Mouse (Mus musculus) limb, embryonic 15.5 days (tissue): ENCODE measurements around the gene Pprc1. TPM values are rescaled to one million over a fixed set of nuclear protein-coding genes. Genes with fewer than 3 reads are reported as not detected.
A peak's percentile ranks its signal among the peaks of the same experiment; 100 is the strongest.

Experiments
- ATAC-seq: fragments of 200-750 bp; cut with Nextera tagmentation; 2 replicates; pipeline ENCODE4 v1.8.0; 2017; ENCODE audit warnings: low read depth, moderate TSS enrichment; ENCODE audit not compliant: insufficient number of reproducible peaks, low FRiP score, low TSS enrichment
- H3K27ac ChIP-seq: fragments of 300-500 bp; sonication (generic); 2 replicates; pipeline ENCODE4 v1.5.1; 2015; ENCODE audit warnings: moderate library complexity, mild to moderate bottlenecking, inconsistent platforms
- H3K27me3 ChIP-seq: fragments of 300-500 bp; sonication (generic); 2 replicates; pipeline ENCODE4 v1.6.1; 2015; ENCODE audit warnings: inconsistent platforms
- H3K36me3 ChIP-seq: fragments of 300-500 bp; sonication (generic); 2 replicates; pipeline ENCODE4 v1.6.1; 2015; ENCODE audit warnings: inconsistent platforms
- H3K4me1 ChIP-seq: fragments of 300-500 bp; sonication (generic); 2 replicates; pipeline ENCODE4 v1.6.1; 2015; ENCODE audit warnings: inconsistent platforms
- H3K4me2 ChIP-seq: fragments of 300-500 bp; sonication (generic); 2 replicates; pipeline ENCODE4 v1.6.1; 2015; ENCODE audit warnings: mild to moderate bottlenecking, inconsistent platforms
- H3K4me3 ChIP-seq: fragments of 300-500 bp; sonication (generic); 2 replicates; pipeline ENCODE4 v1.5.1; 2015; ENCODE audit warnings: mild to moderate bottlenecking, inconsistent platforms
- H3K9ac ChIP-seq: fragments of 300-500 bp; sonication (generic); 2 replicates; pipeline ENCODE4 v1.6.1; 2015; ENCODE audit warnings: inconsistent platforms
- H3K9me3 ChIP-seq: fragments of 300-500 bp; sonication (generic); 2 replicates; pipeline ENCODE4 v1.6.1; 2016; ENCODE audit warnings: inconsistent platforms
- WGBS: fragments of 180-500 bp; shearing (Covaris S2); methylation state at CpG from one replicate; pipeline ENCODE4 v1.1.7; 2015; 5-methylcytosine and 5-hydroxymethylcytosine counted together
- polyA plus RNA-seq: library from polyadenylated mRNA; unstranded; fragments of >200 nt; fragmentation: Nextera tagmentation; extraction: Ambion mirVana; gene quantifications from 2 replicates; pipeline ENCODE4 v1.2.1, GENCODE M21; 2015

The Pprc1 gene
- polyA plus RNA-seq, 1 experiment from 2014 or later, result 36.8 TPM

DNA sequence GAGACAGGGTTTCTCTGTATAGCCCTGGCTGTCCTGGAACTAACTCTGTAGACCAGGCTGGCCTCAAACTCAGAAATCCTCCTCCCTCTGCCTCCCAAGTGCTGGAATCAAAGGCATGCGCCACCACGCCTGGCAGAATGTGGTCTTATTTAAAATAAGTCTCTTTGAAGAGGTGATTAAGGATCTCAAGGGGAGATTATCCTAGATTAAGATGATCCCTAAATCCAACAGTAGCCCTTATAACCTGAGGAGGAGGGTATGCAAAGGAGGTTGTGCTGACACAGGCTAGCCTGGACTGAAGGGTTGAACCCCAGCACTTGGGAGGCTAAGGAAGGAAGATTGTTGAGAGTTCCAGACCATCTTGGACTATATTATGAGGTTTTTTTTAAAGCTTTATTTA, 28.7 kb upstream of the Pprc1 start:
- ATAC-seq, result no peak
- Histone ChIP-seq H3K27me3 (no peaks in the 10 kb centered on the region), H3K4me1 (0 out of 2 replicates have a peak, but pooled peaks cover 4% of the 10 kb centered on the region), H3K27ac (no peak overlapping the region), H3K4me2 (no peak overlapping the region), H3K36me3 (no peaks in the 10 kb centered on the region), H3K9ac (no peak overlapping the region), H3K9me3 (no peaks in the 10 kb centered on the region), H3K4me3 (no peak overlapping the region)
- WGBS, result 60% methylated on average over 2 of the region's 2 CpGs

DNA sequence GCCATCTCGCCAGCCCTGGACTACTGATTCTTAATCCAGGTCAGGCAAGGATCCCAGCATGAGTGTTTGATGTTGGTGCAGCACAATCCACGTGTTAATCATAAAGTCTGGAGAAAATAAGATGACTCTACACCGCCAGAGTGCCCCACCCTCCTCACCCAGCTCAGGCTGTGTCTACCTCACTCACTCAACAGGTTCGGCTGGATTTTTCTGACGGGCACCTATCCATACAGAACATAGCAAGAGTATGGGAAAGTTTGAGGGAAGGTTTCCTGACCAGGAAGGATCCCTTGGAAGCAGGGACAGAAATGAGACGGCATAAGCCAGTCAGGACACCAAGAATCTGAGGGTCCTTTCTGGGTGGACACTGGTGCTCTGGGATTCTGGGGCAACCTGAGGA, 19.7 kb upstream of the Pprc1 start:
- WGBS, result 65% methylated on average over 6 of the region's 6 CpGs
- no peak for ATAC-seq
- no peak overlapping the region for H3K4me3 ChIP-seq
- H3K9ac ChIP-seq, result no peak overlapping the region
- H3K36me3 ChIP-seq, result 0 out of 2 replicates have a peak, but pooled peaks cover under 1% of the 10 kb centered on the region
- H3K4me2 ChIP-seq, result no peak overlapping the region
- 0 out of 2 replicates have a peak overlapping the region, but pooled peaks have one; percentile 40 for H3K27ac ChIP-seq
- 0 out of 2 replicates have a peak, but pooled peaks cover 7% of the 10 kb centered on the region for H3K4me1 ChIP-seq
- no peaks in the 10 kb centered on the region for H3K27me3 ChIP-seq
- H3K9me3 ChIP-seq, result no peaks in the 10 kb centered on the region

DNA sequence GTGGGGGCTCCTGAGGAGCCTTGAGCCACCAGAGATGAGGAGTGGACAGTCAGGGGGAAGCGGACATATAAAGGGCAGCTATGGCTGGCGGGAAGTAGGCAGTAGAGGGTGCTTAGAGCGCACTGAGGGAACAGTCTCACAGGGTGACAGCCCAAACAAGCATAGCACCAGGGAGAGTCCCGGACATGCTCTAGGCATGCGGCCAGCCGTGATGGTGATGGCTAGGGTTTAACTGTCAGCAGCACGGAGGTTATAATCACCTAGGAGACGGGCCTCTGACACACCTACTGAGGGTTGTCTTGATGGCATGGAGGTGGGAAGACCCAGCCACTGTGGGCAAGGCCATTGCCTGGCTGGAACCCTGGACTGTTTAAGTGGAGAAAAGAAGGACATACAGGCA, 18.1 kb upstream of the Pprc1 start:
- H3K9ac ChIP-seq, result no peak overlapping the region
- no peak for ATAC-seq
- peaks cover 14% of the 10 kb centered on the region for H3K36me3 ChIP-seq
- no peaks in the 10 kb centered on the region for H3K27me3 ChIP-seq
- H3K9me3 ChIP-seq, result no peaks in the 10 kb centered on the region
- H3K4me1 ChIP-seq, result 0 out of 2 replicates have a peak, but pooled peaks cover 7% of the 10 kb centered on the region
- WGBS, result 50% methylated on average over 8 of the region's 8 CpGs
- H3K4me2 ChIP-seq, result no peak overlapping the region
- no peak overlapping the region for H3K4me3 ChIP-seq
- H3K27ac ChIP-seq, result no peak overlapping the region

DNA sequence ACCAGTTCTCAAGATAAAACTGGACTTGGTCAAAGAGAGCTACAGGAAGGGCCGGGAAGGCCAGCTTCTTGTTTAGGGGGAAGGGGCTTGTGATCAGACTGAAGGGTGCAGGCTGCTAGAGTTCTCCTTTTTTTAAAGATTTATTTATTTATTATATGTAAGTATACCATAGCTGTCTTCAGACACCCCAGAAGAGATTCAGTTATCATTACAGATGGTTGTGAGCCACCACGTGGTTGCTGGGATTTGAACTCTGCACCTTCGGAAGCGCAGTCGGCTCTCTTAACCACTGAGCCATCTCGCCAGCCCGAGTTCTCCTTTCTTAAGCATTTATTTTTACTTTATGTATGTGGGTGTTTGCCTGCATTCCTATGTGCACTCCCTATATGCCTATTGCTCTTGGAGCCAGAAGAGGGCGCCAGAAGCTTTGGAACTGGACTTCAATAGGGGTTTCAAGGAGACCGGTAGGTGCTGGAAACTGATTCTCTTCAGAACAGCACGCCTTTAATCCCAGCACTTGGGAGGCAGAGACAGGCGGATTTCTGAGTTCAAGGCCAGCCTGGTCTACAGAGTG, 15.9 kb upstream of the Pprc1 start:
- Histone ChIP-seq H3K27ac (no peak overlapping the region), H3K27me3 (no peaks in the 10 kb centered on the region), H3K9ac (no peak overlapping the region), H3K36me3 (peaks cover 36% of the 10 kb centered on the region), H3K4me3 (no peak overlapping the region), H3K4me1 (0 out of 2 replicates have a peak, but pooled peaks cover 7% of the 10 kb centered on the region), H3K4me2 (no peak overlapping the region), H3K9me3 (no peaks in the 10 kb centered on the region)
- ATAC-seq, result no peak
- WGBS, result 72% methylated on average over 11 of the region's 11 CpGs

DNA sequence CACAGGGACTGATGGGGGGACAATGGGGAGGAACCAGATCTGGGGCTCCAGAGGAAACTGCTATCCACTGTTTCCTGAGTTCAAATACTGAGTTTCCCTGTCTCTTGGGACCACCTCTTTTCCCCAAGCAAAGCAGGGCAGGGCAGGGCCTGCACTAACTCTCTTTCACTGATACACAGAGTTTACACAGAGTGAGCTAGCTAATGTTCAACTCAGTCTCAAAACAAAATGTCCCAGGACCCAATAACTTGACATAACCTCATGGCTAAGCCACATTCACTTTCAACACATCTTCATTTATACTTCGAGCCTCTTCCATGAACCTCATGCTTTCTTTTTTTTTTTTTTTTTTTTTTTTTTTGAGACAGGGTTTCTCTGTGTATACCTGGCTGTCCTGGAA, 15.0 kb upstream of the Pprc1 start:
- 0 out of 2 replicates have a peak, but pooled peaks cover 7% of the 10 kb centered on the region for H3K4me1 ChIP-seq
- H3K36me3 ChIP-seq, result peaks cover 45% of the 10 kb centered on the region
- H3K4me2 ChIP-seq, result no peak overlapping the region
- H3K4me3 ChIP-seq, result no peak overlapping the region
- H3K27ac ChIP-seq, result no peak overlapping the region
- 93% methylated on average over 1 of the region's 1 CpGs for WGBS
- ATAC-seq, result no peak
- no peaks in the 10 kb centered on the region for H3K9me3 ChIP-seq
- H3K27me3 ChIP-seq, result no peaks in the 10 kb centered on the region
- no peak overlapping the region for H3K9ac ChIP-seq

DNA sequence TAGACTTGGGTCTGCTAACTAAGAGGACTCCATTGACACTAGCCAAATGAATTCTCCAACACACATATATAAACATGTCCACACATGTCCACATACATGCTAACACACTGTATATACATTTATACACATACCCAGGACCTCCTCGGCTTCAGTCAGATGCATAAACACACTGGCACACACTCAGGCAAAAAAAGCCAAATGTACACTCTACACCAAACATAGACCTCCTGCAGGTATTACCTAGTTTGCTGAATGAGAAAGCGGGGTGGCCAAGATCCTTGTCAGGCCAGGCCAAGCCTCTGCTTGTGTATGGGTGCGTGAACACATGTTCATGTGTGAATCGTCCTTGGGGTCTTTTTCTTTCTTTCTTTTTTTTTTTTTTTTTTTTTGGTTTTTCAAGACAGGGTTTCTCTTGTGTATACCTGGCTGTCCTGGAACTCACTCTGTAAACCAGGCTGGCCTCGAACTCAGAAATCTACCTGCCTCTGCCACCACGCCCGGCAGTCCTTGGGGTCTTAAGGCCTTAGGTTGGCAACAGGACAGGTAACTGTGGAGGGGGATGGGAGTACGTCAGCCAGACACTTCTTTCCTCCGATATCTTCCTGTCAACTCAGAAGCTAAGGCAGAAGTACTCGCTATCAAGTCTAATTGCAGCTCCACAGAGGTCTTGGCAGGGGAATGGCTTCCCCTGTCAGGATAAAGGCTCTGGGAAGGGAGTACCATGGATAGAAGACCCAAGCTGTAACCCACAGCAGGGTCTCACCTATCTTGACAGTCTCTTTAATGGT, 14.3 kb upstream of the Pprc1 start:
- 95% methylated on average over 10 of the region's 10 CpGs for WGBS
- Histone ChIP-seq H3K36me3 (peaks cover 52% of the 10 kb centered on the region), H3K9me3 (no peaks in the 10 kb centered on the region), H3K27ac (no peak overlapping the region), H3K4me1 (0 out of 2 replicates have a peak, but pooled peaks cover 7% of the 10 kb centered on the region), H3K27me3 (no peaks in the 10 kb centered on the region), H3K4me3 (no peak overlapping the region), H3K9ac (no peak overlapping the region), H3K4me2 (no peak overlapping the region)
- no peak for ATAC-seq

DNA sequence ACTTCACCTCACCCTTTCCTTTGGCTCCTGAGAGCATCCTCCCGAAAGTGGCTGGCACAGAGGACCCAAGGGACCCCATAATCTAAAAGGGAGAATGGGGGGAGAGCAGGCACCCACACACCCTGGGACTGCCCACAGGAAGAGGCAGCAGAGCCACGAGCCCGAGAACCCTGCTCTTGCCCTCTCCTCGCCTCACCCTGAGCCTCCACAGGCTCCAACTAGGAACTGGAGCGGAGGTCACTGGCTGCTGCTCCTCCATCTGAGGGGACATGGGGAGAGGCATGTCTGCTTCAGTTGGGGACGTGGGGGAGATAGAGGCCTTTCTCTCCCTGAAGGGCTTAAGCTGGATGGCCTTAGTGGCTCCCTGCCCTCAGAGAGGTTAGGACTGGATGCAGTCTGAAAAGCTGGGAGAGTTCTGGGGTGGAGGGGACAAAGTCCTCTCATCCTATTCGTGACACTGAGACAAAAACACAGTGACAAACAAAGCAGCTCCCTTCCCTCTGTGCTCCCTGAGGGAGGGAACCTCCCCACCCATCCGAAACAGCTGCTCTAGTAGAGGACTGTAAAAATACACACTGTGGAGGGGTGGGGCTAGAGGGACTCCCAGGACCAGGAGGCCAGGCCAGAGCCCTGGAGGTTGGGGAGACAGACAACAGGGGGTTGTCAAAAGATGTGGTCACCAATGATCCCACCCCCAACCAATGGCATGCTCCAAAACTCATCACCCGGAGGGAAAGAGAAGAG, 12.8 kb upstream of the Pprc1 start:
- Histone ChIP-seq H3K36me3 (peaks cover 62% of the 10 kb centered on the region), H3K4me1 (peaks cover 10% of the 10 kb centered on the region), H3K27ac (no peak overlapping the region), H3K9me3 (no peaks in the 10 kb centered on the region), H3K9ac (no peak overlapping the region), H3K4me2 (no peak overlapping the region), H3K27me3 (no peaks in the 10 kb centered on the region), H3K4me3 (no peak overlapping the region)
- WGBS, result 76% methylated on average over 9 of the region's 9 CpGs
- 0 out of 2 replicates have a peak, but pooled peaks have one; percentile 25 for ATAC-seq

DNA sequence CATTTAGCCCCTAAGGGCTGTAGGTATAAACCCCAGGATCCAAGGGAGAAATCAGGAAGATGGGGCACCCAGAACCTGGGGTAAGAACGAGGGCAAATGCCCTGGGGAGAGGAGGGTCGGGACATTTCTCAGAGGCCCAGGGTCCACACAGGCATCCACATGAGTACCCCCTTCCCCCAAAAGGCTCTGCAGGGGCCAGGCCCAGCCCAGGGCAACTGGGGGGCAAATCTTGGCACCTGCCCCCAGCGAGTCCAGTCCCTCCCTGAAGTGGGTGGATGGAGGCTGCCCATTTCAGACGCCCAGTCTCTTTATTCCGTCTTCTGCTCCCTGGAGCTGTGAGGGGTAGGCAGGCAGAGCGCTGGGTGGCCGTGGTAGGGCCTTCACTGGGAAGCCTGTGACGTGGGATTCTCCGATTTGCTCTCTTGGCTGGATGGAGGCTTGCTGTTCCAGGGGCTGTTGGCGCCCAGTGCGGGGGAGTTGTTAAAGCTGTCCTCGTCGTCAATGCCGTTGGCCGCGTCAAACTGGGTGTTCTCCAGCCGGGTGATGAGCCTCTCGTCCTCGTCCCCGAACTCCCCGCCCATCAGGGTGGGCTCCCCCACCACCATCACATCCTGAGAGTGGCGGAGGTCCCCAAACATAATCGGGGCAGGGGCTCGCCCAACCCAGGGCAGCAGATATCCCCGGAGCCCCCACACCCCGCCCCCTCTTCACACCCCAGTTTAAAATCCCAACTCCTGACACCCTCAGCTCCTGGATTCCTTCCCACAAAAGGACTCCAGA, 11.8 kb upstream of the Pprc1 start:
- H3K27ac ChIP-seq, result no peak overlapping the region; the same call in 1 of the 2 replicates
- no peak overlapping the region for H3K4me3 ChIP-seq
- H3K9me3 ChIP-seq, result no peaks in the 10 kb centered on the region
- 85% methylated on average over 26 of the region's 26 CpGs for WGBS
- no peak overlapping the region for H3K9ac ChIP-seq
- H3K36me3 ChIP-seq, result peaks cover 62% of the 10 kb centered on the region
- ATAC-seq, result no peak
- H3K4me2 ChIP-seq, result no peak overlapping the region
- H3K4me1 ChIP-seq, result peaks cover 20% of the 10 kb centered on the region
- no peaks in the 10 kb centered on the region for H3K27me3 ChIP-seq

DNA sequence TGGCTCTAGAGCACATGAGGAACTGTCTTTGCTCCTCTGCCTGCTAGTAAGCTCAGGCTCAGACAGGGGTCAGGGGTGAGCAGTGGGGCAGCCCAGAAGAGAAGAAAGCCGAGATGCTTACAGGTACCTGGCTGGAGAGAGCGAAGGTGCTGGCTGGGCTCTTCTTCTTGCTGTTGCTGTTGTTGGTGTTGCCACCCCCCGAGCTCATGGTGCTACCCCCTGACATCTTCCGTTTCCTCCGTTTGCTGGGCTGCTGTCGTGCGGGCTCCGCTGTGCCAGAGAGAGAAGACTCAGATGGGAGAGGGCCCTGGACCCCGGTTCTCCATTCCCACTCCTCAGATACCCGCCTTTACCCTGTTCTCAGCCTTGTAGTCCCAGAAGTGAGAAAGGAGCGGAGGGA, 10.8 kb upstream of the Pprc1 start:
- H3K9ac ChIP-seq, result no peak overlapping the region
- H3K27ac ChIP-seq, result no peak overlapping the region
- no peaks in the 10 kb centered on the region for H3K9me3 ChIP-seq
- H3K4me2 ChIP-seq, result no peak overlapping the region
- no peaks in the 10 kb centered on the region for H3K27me3 ChIP-seq
- ATAC-seq, result no peak
- WGBS, result 90% methylated on average over 11 of the region's 11 CpGs
- no peak overlapping the region for H3K4me3 ChIP-seq
- H3K36me3 ChIP-seq, result peaks cover 62% of the 10 kb centered on the region
- peaks cover 27% of the 10 kb centered on the region for H3K4me1 ChIP-seq

DNA sequence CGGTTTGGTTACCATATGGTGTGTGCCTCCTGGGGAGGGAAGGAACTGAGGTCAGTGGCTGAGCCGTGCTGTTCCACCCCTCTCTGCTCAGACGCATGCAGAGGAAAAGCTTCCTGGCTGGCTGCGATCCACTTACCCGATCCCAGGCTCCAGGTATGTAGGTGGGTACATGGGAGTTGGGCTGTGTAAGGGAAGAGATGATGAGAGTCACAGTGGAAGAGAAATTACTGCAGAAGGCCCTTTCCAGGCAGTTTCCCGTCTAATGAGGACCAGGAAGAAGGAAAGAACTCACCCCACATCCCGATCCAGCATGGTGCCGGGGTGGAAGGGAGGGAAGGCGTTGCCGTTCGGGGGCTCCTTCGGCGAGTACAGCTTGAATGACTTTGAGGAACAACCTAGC, 8.7 kb upstream of the Pprc1 start:
- peaks cover 40% of the 10 kb centered on the region for H3K4me1 ChIP-seq
- WGBS, result 87% methylated on average over 13 of the region's 13 CpGs
- no peak overlapping the region for H3K9ac ChIP-seq
- peaks cover 52% of the 10 kb centered on the region for H3K36me3 ChIP-seq
- H3K9me3 ChIP-seq, result no peaks in the 10 kb centered on the region
- no peak overlapping the region for H3K4me3 ChIP-seq
- H3K27ac ChIP-seq, result no peak overlapping the region
- H3K4me2 ChIP-seq, result no peak overlapping the region
- no peak for ATAC-seq
- H3K27me3 ChIP-seq, result no peaks in the 10 kb centered on the region

DNA sequence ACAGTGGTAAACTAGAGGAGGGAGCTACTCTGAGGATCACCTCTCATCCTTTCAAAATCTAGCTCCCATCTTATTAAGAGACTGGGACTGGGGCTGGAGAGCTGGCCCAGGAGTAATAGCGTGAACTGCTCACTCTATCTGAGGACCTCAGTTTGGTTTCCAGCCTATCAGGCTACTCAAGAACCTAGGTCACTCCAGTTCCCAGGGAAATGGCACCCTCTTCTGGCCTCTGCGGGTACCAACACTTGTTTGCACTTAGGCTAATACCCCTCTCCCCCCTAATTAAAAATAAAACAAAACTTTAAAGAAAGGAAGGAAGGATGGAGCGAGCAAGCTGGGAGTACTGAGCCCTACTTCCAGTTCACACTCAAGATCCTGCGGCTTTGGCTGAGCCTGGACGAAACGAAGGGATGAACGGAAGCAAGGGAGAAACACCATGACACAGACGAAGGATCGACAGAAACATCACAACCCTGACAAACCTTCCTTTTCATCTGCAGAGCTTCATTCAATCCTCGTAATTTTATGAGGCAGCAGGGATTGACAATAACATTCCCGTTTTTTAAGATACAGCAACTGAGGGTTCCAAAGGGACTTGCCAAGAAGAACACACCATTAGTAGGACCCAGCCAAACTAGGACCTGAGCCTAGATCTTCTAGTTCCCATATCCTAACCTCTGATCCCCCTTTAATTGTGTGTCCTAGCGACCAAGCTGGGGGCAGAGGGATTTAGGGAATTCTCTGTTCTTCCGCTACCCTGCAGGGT, 8.0 kb upstream of the Pprc1 start:
- H3K9ac ChIP-seq, result no peak overlapping the region
- H3K27ac ChIP-seq, result no peak overlapping the region
- ATAC-seq, result no peak
- H3K36me3 ChIP-seq, result peaks cover 47% of the 10 kb centered on the region
- H3K4me1 ChIP-seq, result peaks cover 47% of the 10 kb centered on the region
- H3K4me2 ChIP-seq, result peak overlapping the region; percentile 76
- whole genome bisulfite sequencing, result 69% methylated on average over 13 of the region's 13 CpGs
- H3K9me3 ChIP-seq, result no peaks in the 10 kb centered on the region
- H3K4me3 ChIP-seq, result peak overlapping the region; percentile 70
- no peaks in the 10 kb centered on the region for H3K27me3 ChIP-seq
